Mouse (Mus musculus) CH12.LX (cell line): ENCODE measurements around the gene Hs3st6. TPM values are rescaled to one million over a fixed set of nuclear protein-coding genes. Genes with fewer than 3 reads are reported as not detected.

Source experiments
- DNase-seq: peaks from one replicate; pipeline ENCODE4 v3.0.0-alpha.2; 2013; ENCODE audit errors: extremely low read depth
- H3K27ac ChIP-seq: 2 replicates; pipeline ENCODE4 v1.5.1; 2012; ENCODE audit warnings: low read depth, mild to moderate bottlenecking, control low read depth, moderate library complexity; ENCODE audit not compliant: insufficient read depth
- H3K27me3 ChIP-seq: replicated peaks from 2 replicates; pipeline ENCODE3; 2012; ENCODE audit warnings: inconsistent platforms
- H3K36me3 ChIP-seq, 2 experiments: replicated peaks in 1 of 2; 2 replicates each; pipeline versions ENCODE3 to v1.6.1; 2012; ENCODE audit warnings: inconsistent platforms in 1 of 2, low read length in 1 of 2, mild to moderate bottlenecking in 1 of 2, mixed read lengths in 1 of 2, moderate library complexity in 1 of 2; ENCODE audit not compliant: control insufficient read depth in 1 of 2, insufficient read depth in 1 of 2
- H3K4me1 ChIP-seq, 2 experiments: 2 replicates each; pipeline ENCODE4 v1.6.1; 2012; ENCODE audit warnings: inconsistent platforms in 1 of 2, moderate library complexity in 1 of 2; ENCODE audit not compliant: insufficient read depth in 2 of 2, control insufficient read depth in 1 of 2
- H3K4me2 ChIP-seq: 2 replicates; pipeline ENCODE4 v1.6.1; 2012; ENCODE audit warnings: low read depth, mild to moderate bottlenecking, control low read depth; ENCODE audit not compliant: poor library complexity, insufficient read depth, severe bottlenecking
- H3K4me3 ChIP-seq, 3 experiments: fragments of 150-350 bp in 1 of 3; sonication (generic) in 1 of 3; replicated peaks in 1 of 3; 2 replicates each; pipeline versions ENCODE3 to v1.5.1; 2011 to 2012; ENCODE audit warnings: low read depth in 2 of 3, low read length in 2 of 3, mild to moderate bottlenecking in 2 of 3, moderate library complexity in 2 of 3, control low read depth in 1 of 3, improper control_type of control experiment in 1 of 3, inconsistent platforms in 1 of 3, mixed read lengths in 1 of 3; ENCODE audit not compliant: poor library complexity in 1 of 3
- H3K79me2 ChIP-seq: replicated peaks from 2 replicates; pipeline ENCODE4 v1.6.1; 2012; ENCODE audit warnings: mild to moderate bottlenecking, moderate library complexity; ENCODE audit not compliant: control insufficient read depth, poor library complexity, insufficient read depth, severe bottlenecking; ENCODE audit errors: extremely low read depth
- H3K9ac ChIP-seq: 2 replicates; pipeline ENCODE4 v1.6.1; 2012; ENCODE audit warnings: low read depth, mild to moderate bottlenecking, control low read depth, moderate library complexity; ENCODE audit not compliant: insufficient read depth
- H3K9me3 ChIP-seq: replicated peaks from 2 replicates; pipeline ENCODE3; 2012; ENCODE audit warnings: low read length, inconsistent platforms, mixed read lengths
- BHLHE40 ChIP-seq: IDR thresholded peaks from 2 replicates; pipeline ENCODE4 v1.6.1; 2011; ENCODE audit warnings: mild to moderate bottlenecking, low read depth, low read length, improper control_type of control experiment
- CHD1 ChIP-seq: IDR thresholded peaks from 2 replicates; pipeline ENCODE4 v1.6.1; 2012; ENCODE audit warnings: low read depth, low read length, improper control_type of control experiment, inconsistent platforms
- CHD2 ChIP-seq: IDR thresholded peaks from 2 replicates; pipeline ENCODE4 v1.6.1; 2011; ENCODE audit warnings: low read length, improper control_type of control experiment
- CTCF ChIP-seq, 2 experiments: IDR thresholded peaks in 1 of 2; conservative IDR thresholded peaks in 1 of 2; 2 replicates each; pipeline ENCODE4 v1.5.1; 2011 to 2012; ENCODE audit warnings: low read depth in 2 of 2, low read length in 2 of 2, improper control_type of control experiment in 1 of 2, inconsistent platforms in 1 of 2, mild to moderate bottlenecking in 1 of 2, moderate library complexity in 1 of 2
- E2F4 ChIP-seq: IDR thresholded peaks from 2 replicates; pipeline ENCODE4 v1.6.1; 2011; ENCODE audit warnings: low read depth, low read length, improper control_type of control experiment; ENCODE audit not compliant: insufficient replicate concordance
- ELF1 ChIP-seq: IDR thresholded peaks from 2 replicates; pipeline ENCODE4 v1.6.1; 2014; ENCODE audit warnings: low read depth, mild to moderate bottlenecking, inconsistent platforms, low read length, improper control_type of control experiment
- EP300 ChIP-seq: IDR thresholded peaks from 2 replicates; pipeline ENCODE4 v1.6.1; 2011; ENCODE audit warnings: low read length, improper control_type of control experiment
- ETS1 ChIP-seq: conservative IDR thresholded peaks from 2 replicates; pipeline ENCODE4 v1.6.1; 2012; ENCODE audit warnings: low read depth, mild to moderate bottlenecking, inconsistent platforms, low read length, improper control_type of control experiment, moderate library complexity
- GABPA ChIP-seq: IDR thresholded peaks from 2 replicates; pipeline ENCODE4 v1.6.1; 2012; ENCODE audit warnings: low read depth, low read length, improper control_type of control experiment, inconsistent platforms; ENCODE audit not compliant: insufficient replicate concordance
- HCFC1 ChIP-seq: IDR thresholded peaks from 2 replicates; pipeline ENCODE4 v1.6.1; 2012; ENCODE audit warnings: low read depth, mild to moderate bottlenecking, inconsistent platforms, low read length, improper control_type of control experiment
- IRF4 ChIP-seq: IDR thresholded peaks from 2 replicates; pipeline ENCODE4 v1.6.1; 2014; ENCODE audit warnings: low read depth, mild to moderate bottlenecking, inconsistent platforms, low read length, improper control_type of control experiment
- JUN ChIP-seq: IDR thresholded peaks from 2 replicates; pipeline ENCODE4 v1.6.1; 2011; ENCODE audit warnings: low read depth, mild to moderate bottlenecking, low read length, improper control_type of control experiment, moderate library complexity; ENCODE audit not compliant: insufficient read depth
- JUND ChIP-seq: conservative IDR thresholded peaks from 2 replicates; pipeline ENCODE4 v1.6.1; 2011; ENCODE audit warnings: low read depth, low read length, improper control_type of control experiment
- KAT2A ChIP-seq: IDR thresholded peaks from 2 replicates; pipeline ENCODE4 v1.6.1; 2012; ENCODE audit warnings: low read length, improper control_type of control experiment, inconsistent platforms; ENCODE audit not compliant: insufficient replicate concordance
- MAFK ChIP-seq: IDR thresholded peaks from 2 replicates; pipeline ENCODE4 v1.6.1; 2011; ENCODE audit warnings: low read length, improper control_type of control experiment; ENCODE audit not compliant: insufficient replicate concordance
- MAX ChIP-seq: IDR thresholded peaks from 2 replicates; pipeline ENCODE4 v1.6.1; 2011; ENCODE audit warnings: low read length, improper control_type of control experiment
- MAZ ChIP-seq: IDR thresholded peaks from 2 replicates; pipeline ENCODE4 v1.6.1; 2012; ENCODE audit warnings: low read depth, mild to moderate bottlenecking, inconsistent platforms, low read length, improper control_type of control experiment, moderate library complexity
- MEF2A ChIP-seq: IDR thresholded peaks from 2 replicates; pipeline ENCODE4 v1.6.1; 2014; ENCODE audit warnings: low read depth, mild to moderate bottlenecking, inconsistent platforms, low read length, improper control_type of control experiment, borderline replicate concordance
- MYC ChIP-seq: IDR thresholded peaks from 2 replicates; pipeline ENCODE4 v1.6.1; 2011; ENCODE audit warnings: low read depth, mild to moderate bottlenecking, improper control_type of control experiment, low read length
- NELFE ChIP-seq: IDR thresholded peaks from 2 replicates; pipeline ENCODE4 v1.6.1; 2011; ENCODE audit warnings: low read depth, low read length, improper control_type of control experiment
- NRF1 ChIP-seq: IDR thresholded peaks from 2 replicates; pipeline ENCODE4 v1.6.1; 2014; ENCODE audit warnings: low read depth, mild to moderate bottlenecking, inconsistent platforms, low read length, improper control_type of control experiment, moderate library complexity
- PAX5 ChIP-seq: IDR thresholded peaks from 2 replicates; pipeline ENCODE4 v1.6.1; 2012; ENCODE audit warnings: low read length, inconsistent platforms, mixed read lengths
- POLR2A ChIP-seq: IDR thresholded peaks from 2 replicates; pipeline ENCODE4 v1.6.1; 2011; ENCODE audit warnings: low read depth, mild to moderate bottlenecking, improper control_type of control experiment, low read length
- POLR2AphosphoS2 ChIP-seq: IDR thresholded peaks from 2 replicates; pipeline ENCODE4 v1.6.1; 2011; ENCODE audit warnings: low read depth, low read length, improper control_type of control experiment
- RAD21 ChIP-seq: IDR thresholded peaks from 2 replicates; pipeline ENCODE4 v1.6.1; 2011; ENCODE audit warnings: low read depth, mild to moderate bottlenecking, low read length, improper control_type of control experiment, moderate library complexity
- RCOR1 ChIP-seq: conservative IDR thresholded peaks from 2 replicates; pipeline ENCODE4 v1.6.1; 2012; ENCODE audit warnings: low read depth, mild to moderate bottlenecking, inconsistent platforms, low read length, improper control_type of control experiment
- SIN3A ChIP-seq: IDR thresholded peaks from 2 replicates; pipeline ENCODE4 v1.6.1; 2012; ENCODE audit warnings: low read length, improper control_type of control experiment, inconsistent platforms
- SMC3 ChIP-seq: IDR thresholded peaks from 2 replicates; pipeline ENCODE4 v1.6.1; 2011; ENCODE audit warnings: low read depth, low read length, improper control_type of control experiment
- TBP ChIP-seq: conservative IDR thresholded peaks from 2 replicates; pipeline ENCODE4 v1.6.1; 2011; ENCODE audit warnings: low read depth, low read length, improper control_type of control experiment
- TCF12 ChIP-seq: IDR thresholded peaks from 2 replicates; pipeline ENCODE4 v1.6.1; 2014; ENCODE audit warnings: low read depth, mild to moderate bottlenecking, inconsistent platforms, low read length, improper control_type of control experiment
- UBTF ChIP-seq: IDR thresholded peaks from 2 replicates; pipeline ENCODE4 v1.6.1; 2012; ENCODE audit warnings: low read depth, mild to moderate bottlenecking, inconsistent platforms, low read length, improper control_type of control experiment, moderate library complexity
- USF1 ChIP-seq: IDR thresholded peaks from 2 replicates; pipeline ENCODE4 v1.6.1; 2014; ENCODE audit warnings: low read depth, mild to moderate bottlenecking, inconsistent platforms, low read length, improper control_type of control experiment
- ZC3H11A ChIP-seq: IDR thresholded peaks from 2 replicates; pipeline ENCODE4 v1.6.1; 2012; ENCODE audit warnings: low read depth, mild to moderate bottlenecking, inconsistent platforms, low read length, improper control_type of control experiment
- ZKSCAN1 ChIP-seq: IDR thresholded peaks from 2 replicates; pipeline ENCODE4 v1.6.1; 2012; ENCODE audit warnings: low read depth, inconsistent platforms, low read length, improper control_type of control experiment, borderline replicate concordance
- ZNF384 ChIP-seq: IDR thresholded peaks from 2 replicates; pipeline ENCODE4 v1.6.1; 2012; ENCODE audit warnings: low read depth, low read length, improper control_type of control experiment, inconsistent platforms
- dilution Hi-C: fragments of 300-500 bp; cut with MboI; formaldehyde crosslinking; loops from 2 replicates; pipeline ENCODE4 v1.14.3; 2020; ENCODE audit warnings: low sequenced_read_pairs; ENCODE audit not compliant: extremely low pct_unique_long_range_greater_than_20kb, extremely low pct_ligation_motif_present
- in situ Hi-C: fragments of 300-500 bp; cut with MboI; formaldehyde crosslinking; loops from 3 replicates; pipeline ENCODE4 v1.14.3; 2019; ENCODE audit warnings: low sequenced_read_pairs, low pct_ligation_motif_present, low pct_unique_long_range_greater_than_20kb, mixed read lengths
- polyA plus RNA-seq: library from polyadenylated mRNA; unstranded; fragments of >175 nt; gene quantifications from 2 replicates; pipeline ENCODE4 v1.2.1, GENCODE M21; 2012; ENCODE audit warnings: low read depth; ENCODE audit not compliant: insufficient read length
- total RNA-seq, 2 experiments: library from RNA; depleted of rRNA; stranded (reverse); fragments of 300-350 nt in 1 of 2; fragments of >200 nt in 1 of 2; gene quantifications; 2 replicates each; pipeline ENCODE4 v1.2.3; 2012 to 2014

Hs3st6 gene
- total and polyA plus RNA-seq, 3 experiments, result 0.30 TPM; not detected in 2

- peak; percentile 90 for DNase-seq
- TF ChIP-seq E2F4 (no peak), MAFK (no peak), RCOR1 (no peak), CTCF (conservative IDR thresholded peaks at IDR 0.05 in 1 of 2, IDR thresholded peaks at IDR 0.05 in 1 of 2; ENCODE audit: low read depth in 2 of 2, low read length in 2 of 2) (peak; percentile 78 to 96), MAX (peak; percentile 49; the same call in 1 of the 2 replicates), HCFC1 (no peak), NELFE (no peak; the same call in 1 of the 2 replicates), EP300 (no peak), GABPA (no peak), BHLHE40 (no peak), KAT2A (no peak), POLR2A (no peak), MEF2A (no peak; the same call in 1 of the 2 replicates), TCF12 (no peak), ZNF384 (no peak), JUND (no peak), SIN3A (no peak), IRF4 (no peak), MYC (peak; percentile 72; the same call in 1 of the 2 replicates), USF1 (no peak), ZKSCAN1 (no peak), ZC3H11A (no peak), ETS1 (no peak), PAX5 (no peak), NRF1 (no peak), MAZ (no peak), POLR2AphosphoS2 (no peak), RAD21 (peak; percentile 97), SMC3 (peak; percentile 88), JUN (no peak), CHD2 (no peak), ELF1 (no peak), UBTF (no peak), CHD1 (no peak), TBP (no peak)
- TF ChIP-seq, all 38 proteins: peak for 5
- H3K4me2 ChIP-seq, result no peak overlapping the region
Measured at GRCm38 (mm10) chr17:24745526-24746497, 7.0 kb upstream of the Hs3st6 start.

More at GRCm38 (mm10) chr17:24745526-24746497, 7.0 kb upstream of the Hs3st6 start:
- H3K27ac ChIP-seq, result no peak overlapping the region
- H3K27me3 ChIP-seq, result peaks cover 41% of the 10 kb centered on the region
- no peak overlapping the region for H3K9ac ChIP-seq
- peaks cover 0 to 10% of the 10 kb centered on the region in 2 experiments; a peak in 1 of 4 replicates for H3K4me1 ChIP-seq
- no peaks in the 10 kb centered on the region for H3K79me2 ChIP-seq
- no peaks in the 10 kb centered on the region for H3K9me3 ChIP-seq
- H3K36me3 ChIP-seq, result peaks cover 2 to 22% of the 10 kb centered on the region in 2 experiments
- H3K4me3 ChIP-seq, result no peak overlapping the region
- in situ Hi-C loops, result no loop called here
- dilution Hi-C loops, result no loop called here
